Mouse (Mus musculus) adrenal gland, postnatal 25 days (tissue): Measurements from ENCODE around the gene Ecsit. TPM values are rescaled to one million over a fixed set of nuclear protein-coding genes. Genes with fewer than 3 reads are reported as not detected.

Experiments used
- DNase-seq: peaks from one replicate; pipeline ENCODE4 v3.0.0; 2021; ENCODE audit warnings: mixed read lengths
- long read RNA-seq: library from polyadenylated mRNA; stranded (forward); transcript quantifications from one replicate; pipeline ENCODE4 v2.0.0, GENCODE M21; 2021
- total RNA-seq: library from RNA; stranded (reverse); gene quantifications from 2 replicates; pipeline ENCODE4 v1.2.3, GENCODE M21; 2021

Ecsit gene
- 45.7 and 60.4 TPM in 2 replicates for total RNA-seq
- long read RNA-seq, transcript Ecsit-201 (9 exons, 1,673 nt), result major isoform, 35 of 80 reads
- long read RNA-seq, transcript Ecsit-204 (9 exons, 1,676 nt), result minor isoform, 14 of 80 reads
- long read RNA-seq, partial matches to known transcripts, result 16 of 80 reads
- long read RNA-seq, other reads (novel, unspliced or antisense), result 14 of 80 reads

GRCm38 (mm10) chr9:22085022-22085834 lies at the start of gene Ecsit:
Gene Ecsit, minus strand, starts transcription at chr9:22085438.
- peak; percentile 83 for DNase-seq

- DNase-seq, result no peak
Observed at GRCm38 (mm10) chr9:22134246-22134890, 49.1 kb upstream of the Ecsit start.

DNA sequence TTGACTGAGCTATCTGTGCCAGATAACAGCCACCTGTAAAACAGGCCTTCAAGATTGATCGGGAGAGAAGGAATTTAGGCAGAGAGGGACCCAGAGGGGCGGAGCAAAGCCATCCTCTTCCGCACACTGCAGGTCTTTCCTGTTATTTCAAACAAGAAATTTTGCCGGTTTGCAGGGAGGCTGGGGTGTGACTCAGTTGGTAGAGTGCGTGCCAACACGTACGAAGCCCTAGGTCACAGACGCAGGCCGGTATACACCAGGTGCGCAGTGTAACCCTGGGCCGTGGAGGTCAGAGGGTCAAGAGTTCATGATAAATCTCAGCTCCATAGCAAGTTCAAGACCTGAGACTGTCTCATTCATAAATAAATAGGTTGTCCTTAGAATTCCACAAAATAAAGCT lies 47.0 kb upstream of the Ecsit start:
- no peak for DNase-seq

- peak; percentile 38 for DNase-seq
Observed at GRCm38 (mm10) chr9:22131226-22131981, 46.2 kb upstream of the Ecsit start.

- no peak for DNase-seq
Observed at GRCm38 (mm10) chr9:22125246-22126027, 40.2 kb upstream of the Ecsit start.

GRCm38 (mm10) chr9:22124169-22124568 lies 38.9 kb upstream of the Ecsit start:
- DNase-seq, result no peak

- no peak for DNase-seq
Observed at GRCm38 (mm10) chr9:22123069-22123609, 37.9 kb upstream of the Ecsit start.

GRCm38 (mm10) chr9:22122005-22122404 lies 36.8 kb upstream of the Ecsit start:
- no peak for DNase-seq

- no peak for DNase-seq
Observed at GRCm38 (mm10) chr9:22121545-22121944, 36.3 kb upstream of the Ecsit start.

- DNase-seq, result no peak
Observed at GRCm38 (mm10) chr9:22119543-22119942, 34.3 kb upstream of the Ecsit start.

GRCm38 (mm10) chr9:22117754-22118456 lies 32.7 kb upstream of the Ecsit start:
- peak; percentile 38 for DNase-seq

- DNase-seq, result peak; percentile 91
Observed at GRCm38 (mm10) chr9:22116740-22117426, 31.6 kb upstream of the Ecsit start, which contains the start of gene Elof1. Gene Elof1, minus strand, starts transcription at chr9:22117172.

DNA sequence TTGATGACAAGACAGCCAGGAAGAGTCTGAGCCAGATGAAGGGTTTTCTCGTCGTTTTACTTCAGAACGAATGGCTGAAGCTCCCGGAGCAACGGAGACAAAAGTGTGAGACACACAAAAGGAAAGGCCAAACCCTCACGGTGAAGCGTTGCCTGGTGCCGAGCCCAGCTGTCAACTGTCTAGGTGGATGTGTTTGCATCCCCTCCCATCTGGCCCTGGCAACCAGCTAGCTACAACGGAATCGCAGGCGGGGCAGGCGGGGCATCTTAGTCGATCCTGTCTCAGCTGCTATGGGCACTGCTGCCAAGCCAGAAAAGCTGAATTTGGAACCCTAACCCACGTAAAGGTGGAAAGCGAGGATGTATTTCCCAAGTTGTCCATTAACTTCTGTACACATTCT lies 30.8 kb upstream of the Ecsit start:
- no peak for DNase-seq

DNA sequence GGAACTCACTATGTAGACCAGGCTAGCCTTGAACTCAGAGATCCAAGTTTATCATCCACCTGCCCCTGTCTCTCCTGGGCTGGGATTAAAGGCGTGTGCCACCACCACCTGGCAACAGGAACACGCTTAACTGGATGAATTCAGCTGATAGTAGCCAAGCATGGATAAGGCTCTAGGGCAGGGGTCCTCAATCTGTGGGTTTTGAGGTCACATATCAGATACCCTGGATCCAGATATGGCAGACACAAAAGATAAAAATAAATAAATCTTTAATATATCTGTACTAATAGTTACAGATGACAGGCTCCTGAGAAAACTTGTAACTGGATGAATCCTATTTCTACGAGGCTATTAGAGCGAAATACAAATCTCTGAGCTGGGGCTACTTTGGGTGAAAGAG lies 30.4 kb upstream of the Ecsit start:
- no peak for DNase-seq

GRCm38 (mm10) chr9:22108194-22108593 lies 23.0 kb upstream of the Ecsit start:
- DNase-seq, result no peak

DNA sequence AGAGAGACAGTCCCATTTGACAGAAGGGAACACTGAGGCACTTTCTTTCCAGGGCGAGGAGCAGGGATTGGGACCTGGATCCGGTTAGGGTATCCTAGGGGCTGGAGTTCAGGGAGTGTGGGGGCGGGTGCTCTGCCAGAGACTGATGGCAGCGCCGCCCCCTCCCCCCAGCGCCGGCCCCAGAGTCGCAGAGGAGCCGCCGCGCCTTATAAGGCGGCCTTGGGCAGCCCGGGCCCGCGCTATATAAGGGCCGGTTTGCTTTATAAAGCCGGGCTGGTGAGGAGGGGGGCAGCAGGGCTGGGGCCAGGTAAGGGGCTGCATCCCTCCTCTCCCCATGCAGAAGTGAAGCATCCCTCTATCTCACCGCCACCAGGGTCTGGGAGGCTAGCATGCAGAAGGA lies 14.7 kb upstream of the Ecsit start:
- no peak for DNase-seq

DNA sequence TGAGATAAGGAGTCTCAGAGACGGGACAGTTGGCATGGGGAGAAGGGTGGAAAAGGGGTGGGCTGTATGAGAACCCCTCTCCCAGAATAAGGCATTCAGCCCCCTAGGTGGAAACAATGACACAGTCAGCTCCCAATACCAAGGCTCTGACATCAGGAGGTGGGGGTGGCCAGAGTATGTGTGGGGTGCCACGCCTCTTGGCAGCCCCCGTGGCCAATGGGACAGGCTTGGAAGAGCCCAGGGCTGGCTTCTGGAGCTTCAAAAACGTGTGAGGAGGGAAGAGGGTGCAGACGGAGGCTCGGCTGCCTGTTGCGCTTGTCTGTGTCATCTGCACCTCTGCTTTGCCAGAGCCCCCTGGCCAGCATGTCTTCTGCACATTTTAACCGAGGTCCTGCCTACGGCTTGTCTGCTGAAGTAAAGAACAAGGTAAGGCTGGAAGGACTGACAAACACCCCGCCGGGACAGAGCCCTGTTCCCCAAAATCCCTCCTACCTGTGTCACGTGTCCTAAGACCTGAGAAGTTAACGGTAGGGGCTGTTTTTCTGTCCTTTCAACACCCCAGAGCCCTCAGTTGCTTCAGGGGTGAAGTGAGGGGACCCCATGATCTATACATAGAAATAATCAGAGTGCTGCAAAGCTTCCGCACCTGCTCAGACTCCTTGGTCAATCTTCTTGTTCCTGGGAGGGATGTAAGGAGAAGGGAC lies 13.9 kb upstream of the Ecsit start, which contains the start of gene Cnn1:
TSS of gene Cnn1 (plus strand) at position 224 of the 704 bp plus-strand sequence.
- peak; percentile 19 for DNase-seq

DNA sequence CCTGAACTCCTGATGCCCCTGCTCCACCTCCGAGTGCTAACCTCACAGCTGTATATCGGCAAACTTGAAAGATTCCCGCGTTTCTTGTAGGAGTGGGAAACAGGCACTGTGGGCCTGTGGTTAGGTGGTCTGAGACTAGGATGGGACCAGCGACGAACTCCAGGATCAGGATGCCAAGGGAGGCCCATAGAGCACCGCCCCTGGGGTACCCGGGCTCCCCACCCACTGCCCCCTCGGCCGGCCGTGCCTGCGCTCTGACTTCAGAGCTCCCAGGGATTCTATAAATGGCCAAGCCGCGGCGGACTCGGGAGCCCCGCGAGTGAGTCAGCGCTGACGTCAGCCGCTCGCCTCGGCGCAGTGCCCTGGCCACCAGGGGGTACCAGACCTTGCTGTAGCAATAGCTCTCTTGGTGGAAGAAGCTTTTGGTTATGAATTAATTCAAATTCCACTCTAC lies 10.6 kb upstream of the Ecsit start:
- peak; percentile 92 for DNase-seq

GRCm38 (mm10) chr9:22092746-22093145 lies 7.5 kb upstream of the Ecsit start:
- DNase-seq, result no peak
